Mouse (Mus musculus): ENCODE measurements at regions not wholly inside any gene's neighbourhood (a gene's known extent, or its start where the extent isn't known, plus 50 kb on each side); places are given as distances from the start of the nearest gene placed in this dataset.

- no peak for DNase-seq
These were observed 73.1 kb upstream of the Tfpi start for GRCm38 (mm10) chr2:84549626-84550025.

GRCm38 (mm10) chr2:84548625-84549024 lies 72.0 kb upstream of the Tfpi start:
- peak; percentile 11 for DNase-seq

GRCm38 (mm10) chr2:84545676-84546075 lies 69.1 kb upstream of the Tfpi start:
- no peak for DNase-seq

DNA sequence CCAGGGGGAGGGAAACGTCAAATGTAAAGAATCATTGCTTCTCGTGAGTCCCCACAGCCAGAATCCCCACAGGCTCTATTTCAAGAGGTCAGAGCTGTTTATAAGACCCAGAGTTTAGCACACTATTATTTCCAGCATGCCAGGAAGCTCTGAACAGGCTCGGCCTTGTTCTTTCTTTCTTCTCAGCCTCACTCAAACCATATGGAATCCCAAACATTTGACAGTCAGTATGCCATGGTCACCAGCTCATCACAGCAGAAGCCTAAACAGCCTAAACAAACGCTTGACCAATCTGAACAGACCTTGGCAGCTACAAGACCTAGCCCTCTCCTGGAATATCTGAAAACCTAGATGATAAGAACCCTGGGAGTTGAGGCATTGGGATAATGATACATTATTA lies 68.2 kb upstream of the Tfpi start:
- DNase-seq, result no peak

GRCm38 (mm10) chr2:84544146-84544545 lies 67.6 kb upstream of the Tfpi start:
- no peak for DNase-seq

- DNase-seq, result no peak
These were observed 64.9 kb upstream of the Tfpi start for GRCm38 (mm10) chr2:84541440-84541839.

- DNase-seq, result no peak
These were observed 62.5 kb upstream of the Tfpi start for GRCm38 (mm10) chr2:84539096-84539495.

DNA sequence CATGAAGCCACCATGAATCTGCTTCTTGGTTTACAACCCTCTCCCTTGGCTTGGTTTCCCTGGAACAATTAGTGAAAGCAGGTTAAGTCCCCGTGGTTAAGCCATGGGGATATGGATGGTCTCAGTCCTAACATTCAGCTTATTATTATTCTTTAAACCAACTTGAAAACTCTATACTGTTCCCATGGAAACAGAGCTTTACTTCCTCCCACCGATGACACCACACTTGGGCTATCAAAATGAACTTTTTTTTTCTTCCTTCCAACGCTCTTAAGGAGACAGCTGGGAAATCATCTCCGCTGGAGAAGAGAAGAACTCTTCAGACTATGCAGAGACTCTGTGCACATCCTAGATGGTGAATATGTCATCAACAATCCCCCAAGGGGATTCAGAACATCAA lies 61.4 kb upstream of the Tfpi start:
- no peak for DNase-seq

DNA sequence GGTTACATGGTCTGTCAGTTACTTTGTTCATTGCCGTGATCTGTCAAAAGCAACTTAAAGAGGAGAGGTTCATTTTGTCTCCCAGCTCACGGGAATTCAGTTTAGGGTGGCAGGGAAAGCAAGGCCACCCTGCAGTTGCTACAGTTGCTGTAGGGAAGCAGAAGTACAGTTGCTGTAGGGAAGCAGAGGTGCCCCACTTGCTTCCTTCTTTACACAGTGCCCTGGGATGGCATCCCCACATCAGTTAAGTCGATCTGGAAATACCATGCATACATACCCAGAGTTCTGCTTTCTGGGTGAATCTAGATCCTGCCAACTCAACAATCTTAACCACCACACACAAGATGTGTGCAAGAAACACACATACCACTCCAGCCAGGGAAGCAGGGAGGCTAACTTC lies 54.6 kb upstream of the Tfpi start:
- DNase-seq, result no peak

GRCm38 (mm10) chr2:84528847-84529775 lies 52.5 kb upstream of the Tfpi start:
- DNase-seq, result peak; percentile 23
